Mouse (Mus musculus) regulatory T cell (primary cell): ENCODE measurements around the gene Avl9.

Experiments
- in situ Hi-C: fragments of 300-600 bp; cut with MboI, MseI; formaldehyde crosslinking; loops from one replicate; pipeline ENCODE4 v1.15.1; 2025; ENCODE audit warnings: high pct_unique_total_duplicates

The Avl9 gene

DNA sequence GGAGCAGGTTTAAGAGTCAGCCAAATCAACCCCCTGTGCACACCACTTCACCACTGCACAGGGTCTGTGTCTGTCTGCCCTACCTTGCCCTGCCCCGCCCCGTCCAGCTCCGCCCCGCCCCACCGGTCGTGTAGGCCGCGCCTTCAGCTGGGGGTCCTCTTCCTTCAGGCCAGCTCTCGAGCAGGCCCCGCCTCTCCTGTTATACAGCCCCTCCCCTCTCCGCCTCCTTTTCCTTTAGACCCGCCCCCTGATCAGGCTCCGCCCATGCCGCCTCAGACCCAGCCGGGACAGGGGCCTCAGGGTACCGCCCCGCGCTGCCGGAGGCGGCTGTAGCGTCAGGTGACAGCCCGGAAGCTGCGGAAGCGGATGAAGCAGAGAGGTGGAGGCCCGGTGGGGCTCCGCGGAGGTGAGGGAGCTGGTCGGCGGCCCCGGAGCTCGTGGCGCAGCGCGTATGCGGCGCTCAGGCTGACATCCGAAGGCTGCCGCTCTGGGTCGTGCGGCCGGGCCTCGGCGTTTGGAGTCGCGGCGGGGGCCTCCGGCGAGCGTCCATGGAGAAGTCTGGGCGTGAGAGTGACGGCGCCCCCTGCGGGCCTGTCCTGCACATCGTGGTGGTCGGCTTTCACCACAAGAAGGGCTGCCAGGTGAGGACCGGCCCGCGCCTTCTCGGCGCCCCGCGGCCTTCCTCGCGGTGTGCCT lies at the start of gene Avl9:
Gene Avl9, plus strand, starts transcription at position 326 of the 696 bp plus-strand sequence.
- in situ Hi-C loops: loop anchor here (10.0 to 25.0 kb wide), 3 partner anchors 210 to 1110 kb away; partner anchors contain the start of genes Nt5c3, Ppm1k, Vmn1r4 and Vopp1

DNA sequence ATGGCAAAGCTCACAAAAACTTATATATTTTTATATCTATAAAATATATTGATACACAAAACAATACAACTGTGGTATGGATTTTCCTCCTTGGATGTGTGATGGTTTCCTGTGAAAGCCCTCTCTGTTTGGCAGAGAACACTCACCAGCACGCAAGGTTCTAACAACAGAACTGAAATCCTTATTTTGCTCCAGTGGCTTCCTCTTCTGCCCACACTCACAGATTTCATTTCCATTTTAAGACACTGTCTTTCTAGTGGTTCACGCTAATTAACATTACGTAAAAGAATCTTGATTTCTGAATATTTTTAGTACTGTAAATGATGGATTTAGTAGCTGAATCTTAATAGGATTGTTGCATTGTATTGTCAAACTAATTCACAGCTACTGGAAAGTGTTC lies 26.5 kb upstream of the Avl9 start:
- in situ Hi-C loops: loop anchor here (5.0 kb wide), 1 partner anchor 211 kb away; no protein-coding TSS in a partner anchor

DNA sequence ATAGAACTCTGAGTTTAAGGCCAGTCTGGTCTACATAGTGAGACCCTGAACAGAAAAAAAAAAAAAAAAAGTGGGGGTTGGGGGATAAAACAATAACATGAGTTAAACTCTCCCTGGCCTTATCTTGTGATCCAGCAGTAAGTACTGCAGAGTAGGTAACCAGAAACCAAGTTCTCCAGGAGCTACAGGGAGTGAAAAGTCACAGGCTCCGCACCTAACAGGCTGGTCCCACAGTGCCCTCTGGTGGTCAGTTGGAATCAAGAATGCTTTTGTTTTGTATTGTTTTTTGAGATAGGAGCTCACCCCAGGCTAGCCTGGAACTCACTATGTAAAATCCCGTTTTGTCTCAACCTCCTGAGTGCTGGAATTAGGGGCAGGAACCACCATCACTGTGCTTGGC lies 23.5 kb upstream of the Avl9 start:
- in situ Hi-C loops: no loop called here

DNA sequence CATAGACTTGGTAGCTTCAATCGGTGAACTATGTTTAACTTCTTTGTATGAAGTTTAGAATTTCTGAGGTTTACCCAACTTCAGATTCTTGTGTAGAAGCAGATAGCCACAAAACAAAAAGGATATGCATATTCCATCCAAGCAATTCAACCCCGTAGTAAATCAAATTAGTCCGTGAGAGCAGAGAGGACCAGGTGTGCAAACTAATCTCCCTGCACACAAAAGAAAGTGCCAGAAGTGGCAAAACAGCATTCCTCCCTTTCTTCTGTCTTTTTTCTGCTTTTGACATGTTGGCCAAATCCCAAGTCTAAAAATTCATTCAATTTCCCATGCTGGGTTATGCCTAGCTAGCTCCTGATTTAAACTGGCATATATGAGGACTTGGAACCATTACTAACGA lies 22.3 kb upstream of the Avl9 start:
- in situ Hi-C loops: no loop called here

DNA sequence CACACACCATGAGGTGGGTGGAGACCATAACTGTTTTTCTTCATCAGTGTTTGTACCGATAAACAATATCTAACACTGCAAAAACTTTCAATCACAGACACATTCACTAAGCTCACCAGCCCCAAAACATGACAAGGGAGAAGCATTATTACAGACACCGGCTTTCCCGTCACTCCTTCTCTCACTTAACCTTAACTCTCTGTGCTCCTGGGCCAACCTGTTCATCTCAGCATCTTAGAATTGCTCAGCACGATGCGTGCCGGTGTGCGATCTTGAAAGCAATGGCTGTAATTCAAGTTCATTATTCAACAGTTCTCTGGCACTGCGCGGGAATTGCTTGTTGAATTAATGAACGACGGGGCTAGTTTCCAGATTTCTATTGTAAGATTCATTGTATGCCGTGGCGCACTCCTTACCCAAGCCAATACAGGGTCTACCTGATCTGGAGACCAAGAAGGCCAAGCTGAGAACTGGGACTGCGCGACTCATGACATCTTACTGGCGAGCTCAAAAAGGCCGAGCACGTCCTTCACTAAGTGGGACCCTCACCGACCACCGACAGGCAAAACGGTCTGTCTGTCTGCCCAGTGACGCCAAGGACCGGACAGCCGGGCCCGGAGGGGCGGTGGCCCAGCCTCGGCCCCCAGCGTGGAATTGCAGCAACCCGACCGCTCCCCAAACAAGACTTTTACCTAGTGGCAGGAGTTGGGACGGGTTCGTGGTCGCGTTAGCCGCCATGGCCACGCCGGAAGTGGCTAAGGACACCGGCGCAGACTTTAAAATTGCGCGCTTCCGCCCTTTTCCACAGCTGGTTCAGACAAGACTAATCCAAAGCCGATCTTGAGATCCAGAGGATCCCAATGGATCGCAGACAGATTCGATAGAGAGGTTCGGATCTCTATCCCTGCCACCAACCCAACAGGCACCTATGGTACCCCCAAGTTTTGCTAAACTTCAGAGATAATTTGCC lies 10.5 kb upstream of the Avl9 start, which contains the start of gene Lsm5:
Gene Lsm5, minus strand, starts transcription at position 780 of the 970 bp plus-strand sequence.
- in situ Hi-C loops: loop anchor here (25.0 kb wide), 1 partner anchor 833 kb away; the partner anchor contains the start of gene Ppm1k

DNA sequence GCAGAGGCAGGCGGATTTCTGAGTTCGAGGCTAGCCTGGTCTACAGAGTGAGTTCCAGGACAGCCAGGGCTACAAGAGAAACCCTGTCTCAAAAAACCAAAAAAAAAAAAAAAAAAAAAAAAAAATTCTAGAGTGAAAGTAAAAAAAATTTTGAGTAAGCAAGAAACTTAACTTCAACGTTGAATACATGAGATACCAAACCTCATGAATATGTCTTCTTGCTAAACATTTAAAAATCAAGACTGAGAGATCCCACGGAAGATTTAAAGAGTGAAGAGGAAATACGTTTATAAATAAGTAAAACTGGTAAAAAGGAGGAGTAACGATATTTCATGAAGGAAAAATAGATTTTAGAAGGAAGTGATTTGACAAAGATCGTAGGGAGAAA lies 519 bp upstream of the Avl9 start:
- in situ Hi-C loops: loop anchor here (10.0 to 25.0 kb wide), 3 partner anchors 211 to 1111 kb away; partner anchors contain the start of genes Nt5c3, Ppm1k, Vmn1r4 and Vopp1

DNA sequence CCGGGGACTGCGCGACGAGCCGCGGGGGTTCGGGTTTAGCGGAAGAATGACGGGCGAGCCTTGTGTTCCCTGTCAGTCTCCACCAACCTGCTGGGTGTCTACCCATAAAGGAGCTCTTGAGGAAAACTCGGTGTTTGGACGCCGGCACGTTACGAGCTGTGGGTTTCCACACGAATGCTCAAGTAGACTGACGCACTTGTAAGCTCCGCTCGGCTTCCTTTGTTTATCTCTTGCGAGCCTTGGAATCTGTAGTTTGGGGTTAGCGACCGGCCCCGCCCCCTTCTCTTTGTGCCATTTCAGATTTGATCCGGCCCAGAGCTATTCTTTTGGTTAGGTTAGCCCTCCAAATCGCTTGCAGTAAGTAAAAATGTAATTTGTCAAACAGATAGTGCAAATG lies 569 bp downstream of the Avl9 start:
- in situ Hi-C loops: loop anchor here (10.0 to 25.0 kb wide), 3 partner anchors 210 to 1110 kb away; partner anchors contain the start of genes Nt5c3, Ppm1k, Vmn1r4 and Vopp1

DNA sequence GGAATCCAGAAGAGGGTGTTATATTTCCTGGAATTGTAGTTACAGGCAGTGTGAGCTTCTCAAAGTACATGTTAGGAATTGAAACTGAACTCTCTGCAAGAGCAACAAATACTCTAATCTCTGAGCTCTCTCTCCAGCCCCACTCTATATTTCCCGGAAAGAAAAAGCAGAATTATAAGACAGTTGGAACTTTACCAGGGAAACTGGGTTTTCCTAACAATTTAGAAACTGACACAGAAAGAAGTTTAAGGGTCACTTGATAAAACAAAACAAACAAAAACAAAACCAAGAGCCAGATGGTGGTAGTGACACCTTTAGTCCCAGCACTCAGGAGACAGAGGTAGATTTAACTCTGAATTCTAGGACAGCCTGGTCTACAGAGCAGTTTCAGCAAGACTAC lies 4.4 kb downstream of the Avl9 start:
- in situ Hi-C loops: loop anchor here (10.0 to 25.0 kb wide), 3 partner anchors 206 to 1106 kb away; partner anchors contain the start of genes Nt5c3, Ppm1k, Vmn1r4 and Vopp1

DNA sequence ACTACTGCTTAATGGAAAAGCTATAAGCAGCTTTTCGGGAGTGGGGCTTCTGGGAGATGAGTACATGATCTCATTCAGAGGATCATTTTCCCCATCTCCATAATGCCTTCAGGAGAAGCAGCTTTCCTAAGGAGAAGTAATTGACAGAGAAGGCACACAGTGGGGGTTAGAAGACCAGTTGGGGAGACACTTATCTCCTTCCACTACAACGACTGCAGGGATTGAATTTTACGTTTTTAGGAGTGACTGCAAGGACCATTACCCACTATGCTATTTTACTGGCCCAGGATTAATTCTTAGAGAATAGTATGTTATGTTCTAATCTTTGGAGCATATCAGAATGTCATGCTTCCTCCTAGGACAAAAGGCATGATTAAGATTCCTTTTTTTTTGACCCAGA lies 6.2 kb downstream of the Avl9 start:
- in situ Hi-C loops: loop anchor here (5.0 to 25.0 kb wide), 2 partner anchors 41 to 816 kb away; partner anchors contain the start of gene Ppm1k

DNA sequence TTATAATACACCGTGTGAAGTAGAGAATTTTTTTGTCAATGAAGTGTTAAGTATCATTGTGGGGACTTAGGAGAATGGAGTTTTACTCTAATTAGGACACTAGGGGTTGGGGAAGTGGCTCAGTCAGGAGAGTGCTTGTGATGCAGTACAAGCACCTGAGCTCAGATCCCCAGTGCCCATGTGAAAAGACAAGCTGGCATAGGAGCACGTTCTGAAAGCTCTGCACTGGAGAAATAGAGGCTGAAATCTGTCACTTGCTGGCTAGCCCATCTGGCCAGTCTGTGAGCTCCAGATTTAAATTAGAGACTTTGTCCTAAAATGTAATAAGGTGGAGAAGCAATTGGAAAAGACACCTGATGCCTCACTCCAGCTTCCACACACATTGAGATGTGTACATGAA lies 17.8 kb downstream of the Avl9 start:
- in situ Hi-C loops: no loop called here

DNA sequence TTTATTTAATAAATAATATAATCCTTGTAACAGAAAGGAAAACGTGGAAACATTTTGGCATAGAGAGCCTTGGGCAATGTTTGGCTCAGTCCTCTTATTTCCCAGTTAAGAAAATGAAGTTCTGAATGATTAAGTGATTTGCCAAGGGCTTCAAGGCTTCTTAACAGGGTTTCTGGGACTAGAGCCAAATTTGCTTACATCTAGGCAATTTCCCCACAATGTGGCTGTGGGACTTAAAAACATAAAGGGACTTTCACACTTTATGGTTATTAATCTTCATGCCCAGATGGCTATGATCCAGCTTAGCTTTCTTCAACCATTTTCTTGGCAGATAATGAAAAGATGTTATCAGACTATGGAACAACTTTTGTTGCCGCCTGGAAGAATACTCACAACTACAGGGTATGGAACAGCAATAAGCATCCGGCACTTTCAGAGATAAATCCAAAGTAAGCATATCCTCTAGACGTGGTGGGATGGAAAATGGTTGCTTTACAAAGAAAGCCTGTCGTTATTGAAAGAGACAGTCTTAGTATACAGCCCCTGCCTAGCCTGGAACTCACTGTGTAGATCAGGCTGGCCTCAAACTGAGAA lies 31.3 kb downstream of the Avl9 start:
- in situ Hi-C loops: no loop called here

DNA sequence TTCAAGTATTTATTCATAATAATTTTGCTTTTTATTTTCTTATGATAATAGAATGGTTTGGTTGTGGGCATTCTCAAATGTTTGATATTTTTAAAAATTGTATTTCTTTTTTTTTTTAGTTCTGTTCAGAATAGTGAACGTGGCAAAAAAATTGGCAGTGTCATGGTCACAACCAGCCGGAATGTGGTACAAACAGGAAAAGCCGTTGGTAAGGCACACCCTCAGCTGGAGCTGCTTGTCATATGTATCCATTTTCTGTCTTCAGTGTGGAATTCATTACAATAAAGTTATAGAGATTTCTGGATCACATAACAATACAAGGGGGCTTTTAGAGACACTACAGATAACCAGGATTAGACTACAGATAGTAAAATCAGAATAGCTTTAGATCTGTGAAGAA lies 39.0 kb downstream of the Avl9 start:
- in situ Hi-C loops: no loop called here

DNA sequence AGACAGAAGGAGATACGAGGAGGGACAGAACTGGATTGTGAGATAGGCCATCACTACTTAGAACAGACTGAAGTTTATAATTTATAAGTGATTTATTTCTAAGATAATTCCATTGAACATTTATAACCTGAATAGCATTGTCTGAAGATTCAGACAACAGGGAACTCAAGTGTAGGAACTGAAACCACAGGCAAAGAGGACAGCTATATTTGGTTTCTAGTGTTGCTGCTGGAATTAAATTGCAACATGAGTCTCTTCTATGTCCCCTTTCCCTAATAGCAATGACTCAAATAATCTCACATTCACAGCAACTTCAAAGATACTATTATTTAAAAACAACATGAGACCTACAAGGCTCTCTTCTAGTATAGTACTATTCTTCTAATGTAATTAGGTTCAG lies 41.4 kb downstream of the Avl9 start:
- in situ Hi-C loops: no loop called here

DNA sequence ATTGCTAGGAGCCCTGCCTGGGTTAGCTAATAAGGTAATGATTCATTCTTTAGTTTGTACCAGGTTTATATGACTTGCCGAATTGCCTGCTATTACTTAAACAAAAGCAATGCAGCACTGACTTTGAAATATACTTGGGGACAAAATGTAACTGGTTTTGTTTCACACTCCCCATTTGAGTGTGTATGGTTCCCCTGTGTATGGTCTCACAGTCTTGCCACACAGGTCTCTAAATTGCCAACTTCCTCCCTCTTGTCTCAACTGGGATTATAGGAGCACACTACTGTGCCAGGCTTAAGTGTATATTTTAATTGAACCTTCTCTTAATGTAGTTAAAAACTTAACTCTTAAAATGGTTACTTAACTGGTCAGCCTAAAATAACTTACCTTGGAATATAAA lies 44.6 kb downstream of the Avl9 start:
- in situ Hi-C loops: no loop called here

DNA sequence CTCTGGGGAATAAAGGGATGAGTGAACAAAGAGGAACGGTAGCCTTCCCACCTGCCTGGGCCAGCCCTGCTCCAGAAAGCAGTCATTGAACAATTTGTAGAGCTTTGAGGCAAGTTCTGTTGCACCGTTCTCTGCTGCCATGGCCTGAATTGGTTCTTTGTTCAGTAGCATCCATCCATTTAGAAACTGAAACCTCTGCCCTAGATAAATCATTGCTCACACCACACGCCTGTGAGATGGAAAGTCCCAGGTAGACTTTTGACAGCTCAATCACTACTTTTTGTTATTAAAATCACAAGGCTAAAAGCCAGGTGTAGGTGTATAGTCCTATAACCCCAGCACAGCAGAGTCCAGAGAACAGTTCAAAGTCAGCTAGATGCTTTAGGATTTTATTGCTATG lies 50.6 kb downstream of the Avl9 start:
- in situ Hi-C loops: no loop called here

DNA sequence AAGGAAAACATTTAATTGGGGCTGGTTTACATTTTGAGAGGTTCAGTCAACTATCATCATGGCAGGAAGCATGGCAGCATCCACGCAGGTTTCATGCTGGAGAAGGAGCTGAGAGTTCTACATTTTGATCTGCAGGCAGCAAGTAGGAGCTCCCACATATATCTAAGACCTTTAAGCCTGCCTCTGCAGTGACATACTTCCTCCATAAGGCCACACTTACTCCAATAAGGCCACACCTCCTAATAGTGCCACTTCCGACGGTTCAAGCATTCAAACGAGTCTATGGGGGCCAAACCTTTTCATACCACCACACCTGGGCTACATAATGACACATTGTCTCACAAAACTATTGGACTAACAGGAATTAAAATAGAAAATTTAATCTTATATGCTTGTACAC lies 51.0 kb downstream of the Avl9 start:
- in situ Hi-C loops: no loop called here

DNA sequence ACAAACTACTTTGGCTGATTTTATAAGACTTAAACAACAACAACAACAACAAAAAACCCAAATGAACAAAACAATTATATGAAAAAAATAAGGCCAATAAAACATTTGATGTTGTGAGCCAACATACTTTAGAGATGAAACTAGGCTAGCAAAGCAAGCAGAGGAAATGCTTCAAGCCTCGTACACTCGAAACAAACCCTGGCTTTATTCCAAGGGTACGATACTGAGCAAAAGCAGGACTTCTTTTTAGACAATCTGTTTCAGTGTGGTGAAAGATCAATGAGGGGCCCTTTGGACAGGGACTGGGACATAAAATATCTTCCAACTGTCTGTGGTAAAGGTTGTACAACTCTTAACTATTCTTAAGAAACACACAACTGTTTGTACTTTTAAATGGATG lies 61.1 kb downstream of the Avl9 start:
- in situ Hi-C loops: no loop called here

DNA sequence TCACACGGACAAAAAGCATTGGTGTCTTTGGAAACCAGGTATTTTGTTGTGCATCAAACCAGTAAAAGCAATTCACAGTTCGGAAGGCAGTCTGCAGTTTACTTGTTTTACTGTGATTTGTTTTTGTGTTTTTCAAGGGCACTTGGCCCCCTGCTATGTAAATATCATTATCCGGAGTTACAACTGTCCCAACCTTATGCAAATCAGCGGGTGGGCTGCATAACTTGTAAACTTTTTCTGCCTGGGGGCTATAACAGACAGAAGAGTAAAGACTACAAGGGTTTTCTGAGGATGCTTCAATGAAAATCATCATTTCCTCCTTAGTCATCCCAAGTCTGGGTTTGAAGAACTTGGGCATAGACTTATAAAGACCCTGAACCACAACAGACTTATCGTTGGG lies 64.9 kb downstream of the Avl9 start:
- in situ Hi-C loops: no loop called here

DNA sequence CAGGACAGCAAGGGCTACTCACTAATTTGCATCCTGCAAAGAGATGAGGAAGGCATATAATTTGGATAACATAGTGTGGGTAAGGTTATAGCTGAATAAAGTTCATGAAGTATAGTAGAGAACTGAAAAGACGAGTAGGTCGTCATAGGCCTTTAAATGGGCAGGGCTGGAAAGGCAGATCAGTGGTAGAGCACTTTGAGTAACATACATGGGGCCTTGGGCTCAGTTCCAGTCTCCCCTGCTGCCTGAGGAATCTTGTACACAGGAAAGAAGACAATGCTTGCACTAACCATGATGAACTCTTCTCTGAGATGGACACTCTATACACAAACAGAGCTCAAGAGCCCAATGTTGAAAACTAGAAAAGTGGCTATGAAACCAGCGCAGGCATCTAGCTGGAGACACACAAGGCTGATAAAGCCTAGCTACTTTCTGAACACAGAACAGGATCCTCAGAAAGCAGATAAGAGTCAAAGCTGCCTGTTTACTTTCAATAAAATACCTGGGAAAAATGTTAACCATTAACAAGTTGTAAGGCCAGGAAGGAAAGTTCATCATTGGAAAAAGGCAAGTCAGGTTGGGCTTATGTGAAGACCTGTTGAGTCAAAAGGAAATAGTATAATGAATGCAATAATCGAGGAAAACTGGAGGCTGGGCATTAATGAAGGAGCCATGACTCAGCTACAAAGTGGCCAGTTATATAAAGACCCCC lies 69.0 kb downstream of the Avl9 start:
- in situ Hi-C loops: no loop called here

DNA sequence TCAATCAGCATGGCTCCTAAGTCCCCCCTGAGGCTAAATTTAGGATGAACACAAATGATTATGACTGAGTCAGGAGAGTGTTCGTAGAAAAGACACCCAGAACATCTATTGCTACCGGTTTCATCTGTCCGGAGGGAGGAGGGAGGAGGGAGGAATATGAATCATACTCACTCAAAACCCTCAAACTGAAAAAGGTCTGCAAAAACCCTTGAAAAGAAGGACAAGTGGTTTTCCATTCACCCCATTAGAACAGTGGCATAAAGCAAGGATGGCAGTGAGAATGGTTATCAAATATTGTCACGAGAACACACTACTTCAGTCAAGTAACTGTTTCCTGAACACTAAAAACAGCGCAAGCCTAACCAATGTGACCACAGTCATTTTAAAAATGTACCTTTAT lies 70.4 kb downstream of the Avl9 start:
- in situ Hi-C loops: no loop called here

DNA sequence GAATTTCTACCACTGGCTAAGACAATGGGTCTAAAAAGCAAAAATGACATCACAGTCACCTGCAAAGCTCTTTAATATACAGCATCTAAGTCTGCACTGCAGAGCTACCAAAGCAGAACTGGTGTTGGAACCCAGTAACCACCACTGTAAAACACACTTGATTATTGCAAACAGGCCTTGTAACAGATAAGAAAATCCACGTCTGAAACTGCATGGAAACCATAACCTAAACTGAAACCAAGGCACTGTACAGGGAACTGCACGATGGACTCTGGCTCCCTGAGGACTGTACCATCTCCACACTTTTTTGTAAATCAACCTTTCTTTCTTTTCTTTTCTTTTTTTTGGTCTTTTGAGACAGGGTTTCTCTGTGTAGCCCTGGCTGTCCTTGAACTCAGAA lies 73.0 kb downstream of the Avl9 start:
- in situ Hi-C loops: no loop called here
